Mouse (Mus musculus) embryo, embryonic 10 days (tissue): ENCODE results near the gene Lmod1.

Source experiments
- DNase-seq: peaks from one replicate; pipeline ENCODE4 v3.0.0-alpha.2; 2015; ENCODE audit warnings: low spot score

Gene Lmod1

GRCm38 (mm10) chr1:135412130-135412529 is 87.5 kb downstream of the Lmod1 start:
- DNase-seq, result no peak

GRCm38 (mm10) chr1:135413996-135414395 is 89.4 kb downstream of the Lmod1 start:
- DNase-seq, result no peak
